Mouse (Mus musculus): ENCODE measurements around the gene 2210016F16Rik. TPM values are rescaled to one million over a fixed set of nuclear protein-coding genes. Genes with fewer than 3 reads are reported as not detected.
A peak's percentile ranks its signal among the peaks of the same experiment; 100 is the strongest.

2210016F16Rik gene
- polyA plus RNA-seq, 1 experiment from 2014 or later: 35.7 TPM

- WGBS: 65% methylated on average over 12 of the region's 12 CpGs
- no peak overlapping the region for H3K4me2 ChIP-seq
- ATAC-seq (ENCODE audit: borderline replicate concordance, extremely low read depth, low FRiP score, low TSS enrichment): no peak
Observed at GRCm38 (mm10) chr13:58337456-58337855, 47.6 kb downstream of the 2210016F16Rik start.

GRCm38 (mm10) chr13:58334116-58334515 lies 50.9 kb downstream of the 2210016F16Rik start:
- Histone ChIP-seq H3K9ac (no peak overlapping the region), H3K4me2 (no peak overlapping the region), H3K36me3 (no peaks in the 10 kb centered on the region), H3K9me3 (no peaks in the 10 kb centered on the region), H3K4me1 (no peaks in the 10 kb centered on the region), H3K27ac (no peak overlapping the region), H3K27me3 (no peaks in the 10 kb centered on the region), H3K4me3 (no peak overlapping the region)
- 88% methylated on average over 5 of the region's 5 CpGs for WGBS
- ATAC-seq (ENCODE audit: borderline replicate concordance, extremely low read depth, low FRiP score, low TSS enrichment): no peak

More at GRCm38 (mm10) chr13:58337456-58337855, 47.6 kb downstream of the 2210016F16Rik start:
- H3K9ac ChIP-seq: no peak overlapping the region
- H3K4me1 ChIP-seq: no peaks in the 10 kb centered on the region
- no peaks in the 10 kb centered on the region for H3K9me3 ChIP-seq
- H3K27ac ChIP-seq: no peak overlapping the region
- no peaks in the 10 kb centered on the region for H3K36me3 ChIP-seq
- no peaks in the 10 kb centered on the region for H3K27me3 ChIP-seq
- no peak overlapping the region for H3K4me3 ChIP-seq

MicroRNA genes within 50 kb of the gene (microRNA counts, 519-probe panel; counts per million panel counts)
- microRNA mmu-miR-7a: 2,779 counts per million, percentile 73 among the panel's probes with 10 or more counts

Small RNAs within 50 kb of the gene (microRNA-seq; reads per million reads assigned to microRNA genes)
- 95.8 reads per million, percentile 53 among the genes with 10 or more reads in this experiment for gene Mir7-1

Other genes starting within 250 kb of the 2210016F16Rik start
- 34.9 and 36.2 TPM in 2 replicates for gene Idnk, start 227.6 kb downstream of the 2210016F16Rik start, polyA plus RNA-seq (2015; fragmentation: Nextera tagmentation; extraction: Ambion mirVana)
- 99.4 and 101 TPM in 2 replicates for gene Ubqln1, start 169.6 kb downstream of the 2210016F16Rik start, polyA plus RNA-seq (2015; fragmentation: Nextera tagmentation; extraction: Ambion mirVana)
- 22.7 and 23.6 TPM in 2 replicates for gene Gkap1, start 109.5 kb downstream of the 2210016F16Rik start, polyA plus RNA-seq (2015; fragmentation: Nextera tagmentation; extraction: Ambion mirVana)
- 0.75 and 0.91 TPM in 2 replicates for gene Kif27, start 26.1 kb downstream of the 2210016F16Rik start, polyA plus RNA-seq (2015; fragmentation: Nextera tagmentation; extraction: Ambion mirVana)
- gene Rmi1, start 17.0 kb upstream of the 2210016F16Rik start, polyA plus RNA-seq (2015; fragmentation: Nextera tagmentation; extraction: Ambion mirVana): 26.3 and 29.7 TPM in 2 replicates
- 1,649 and 1,683 TPM in 2 replicates for gene Hnrnpk, start 18.1 kb upstream of the 2210016F16Rik start, polyA plus RNA-seq (2015; fragmentation: Nextera tagmentation; extraction: Ambion mirVana)
- gene Slc28a3, start 225.7 kb upstream of the 2210016F16Rik start, polyA plus RNA-seq (2015; fragmentation: Nextera tagmentation; extraction: Ambion mirVana): not detected in 2 replicates

All from lung, embryonic 15.5 days (tissue).